Mouse (Mus musculus): Measurements from ENCODE around the gene Gm9513.

GRCm38 (mm10) chr9:36435051-36435764, 40.2 kb upstream of the Gm9513 start:
- TF ChIP-seq CTCF (IDR thresholded peaks at IDR 0.05; ENCODE audit: low read depth, low read length) (no peak), POLR2A (IDR thresholded peaks at IDR 0.05; ENCODE audit: extremely low read depth, insufficient read depth, low read length) (no peak)

All from liver, adult 2 months (tissue).